22 mouse cellular contexts compared by ENCODE assay signal in the genomic region with DNA sequence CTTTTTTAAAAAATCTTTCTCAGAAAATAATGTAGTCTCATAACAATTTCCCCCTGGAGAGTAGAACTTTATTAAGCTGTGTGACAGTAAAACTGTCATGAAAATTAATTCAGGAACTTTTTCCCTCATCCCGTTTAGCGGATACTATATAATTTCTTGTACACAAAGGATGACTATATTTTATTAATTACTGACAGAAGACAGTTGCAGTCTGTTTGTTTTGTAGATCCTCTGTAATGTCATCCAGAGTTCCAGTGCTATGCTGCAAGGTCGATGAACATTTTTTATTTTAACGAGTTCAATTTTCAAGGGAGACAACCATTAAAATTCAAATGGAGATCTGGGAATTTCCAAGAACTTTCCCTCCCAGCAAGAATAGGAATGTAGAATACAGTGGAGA. TPM values are rescaled to one million over a fixed set of nuclear protein-coding genes. Genes with fewer than 3 reads are reported as not detected.
DNase-seq lines count a peak whose midpoint lies in the region; ATAC-seq and TF ChIP-seq lines count a peak whose summit lies in the region.
"Had no signal": no experiment of that assay in that cellular context is flagged by ENCODE, and none has a peak within 500 bp of the region (broad histone marks: within the 10 kb centered on the region; RNA-seq: fewer than 3 reads in every experiment).

No protein-coding gene starts in this region.

- 0 out of 2 replicates have a peak, but pooled peaks cover 2% of the 10 kb centered on the region for H3K4me1 ChIP-seq in kidney, embryonic 15.5 days
- no peaks in the 10 kb centered on the region for H3K4me1 ChIP-seq in kidney, adult 2 months (ENCODE audit: control insufficient read depth, insufficient read depth, low read length)
- H3K4me1 ChIP-seq in kidney, embryonic 16.5 days (ENCODE audit: insufficient read depth, low read length) = no peaks in the 10 kb centered on the region
- 0 out of 2 replicates have a peak, but pooled peaks cover 3% of the 10 kb centered on the region for H3K4me1 ChIP-seq in kidney, postnatal 0 days (replicated peaks; ENCODE audit: insufficient read depth, low read length)

- WGBS in kidney, embryonic 15.5 days = 53% methylated on average over 4 of the region's 4 CpGs
- 64% methylated on average over 4 of the region's 4 CpGs for WGBS in kidney, adult 2 months
- 57% methylated on average over 4 of the region's 4 CpGs for WGBS in kidney, embryonic 16.5 days
- WGBS in kidney, postnatal 0 days = 47% methylated on average over 4 of the region's 4 CpGs

- H3K36me3 ChIP-seq in kidney, embryonic 15.5 days = no peaks in the 10 kb centered on the region
- no peaks in the 10 kb centered on the region for H3K36me3 ChIP-seq in kidney, adult 2 months (ENCODE audit: control insufficient read depth, insufficient read depth, low read length)
- H3K36me3 ChIP-seq in kidney, embryonic 16.5 days (ENCODE audit: insufficient read depth, low read length) = no peaks in the 10 kb centered on the region
- no peaks in the 10 kb centered on the region for H3K36me3 ChIP-seq in kidney, postnatal 0 days (ENCODE audit: insufficient read depth, low read length)
- H3K36me3 ChIP-seq: G1E had no signal

- no peaks in the 10 kb centered on the region for H3K27me3 ChIP-seq in kidney, embryonic 15.5 days
- H3K27me3 ChIP-seq in kidney, adult 2 months (replicated peaks; ENCODE audit: control insufficient read depth, insufficient read depth, low read length) = no peaks in the 10 kb centered on the region
- H3K27me3 ChIP-seq in kidney, embryonic 16.5 days (ENCODE audit: insufficient read depth, low read length) = no peaks in the 10 kb centered on the region
- no peaks in the 10 kb centered on the region for H3K27me3 ChIP-seq in kidney, postnatal 0 days (ENCODE audit: insufficient read depth, low read length)
- H3K27me3 ChIP-seq: CH12.LX had no signal

- peak; percentile 56; the same call in 1 of the 2 replicates for ATAC-seq in kidney, embryonic 15.5 days (replicated peaks; ENCODE audit: low FRiP score)
- peak; percentile 71; the same call in 1 of the 2 replicates for ATAC-seq in kidney, embryonic 16.5 days (ENCODE audit: low FRiP score, low TSS enrichment)
- ATAC-seq in kidney, postnatal 0 days (replicated peaks; ENCODE audit: low FRiP score, low read depth) = peak; percentile 52; the same call in 1 of the 2 replicates
- ATAC-seq: activated CD4-positive, CD25-positive, alpha-beta regulatory T cell, adult 4 months; CD4-positive, CD25-positive, alpha-beta regulatory T cell, adult 4 months; Patski had no signal

- no peaks in the 10 kb centered on the region for H3K9me3 ChIP-seq in kidney, embryonic 15.5 days (replicated peaks)
- no peaks in the 10 kb centered on the region for H3K9me3 ChIP-seq in kidney, embryonic 16.5 days (ENCODE audit: low read length)
- H3K9me3 ChIP-seq in kidney, postnatal 0 days (replicated peaks; ENCODE audit: low read length) = no peaks in the 10 kb centered on the region
- H3K9me3 ChIP-seq: G1E had no signal

- no peak overlapping the region for H3K4me2 ChIP-seq in kidney, embryonic 15.5 days
- no peak overlapping the region for H3K4me2 ChIP-seq in kidney, embryonic 16.5 days (replicated peaks; ENCODE audit: low read depth, low read length)
- no peak overlapping the region for H3K4me2 ChIP-seq in kidney, postnatal 0 days (ENCODE audit: low read length)

- no peak for TF ChIP-seq POLR2A in kidney, adult 2 months (IDR thresholded peaks at IDR 0.05; ENCODE audit: low read depth, low read length)

- no peak for TF ChIP-seq CTCF in kidney, adult 2 months (conservative IDR thresholded peaks at IDR 0.05; ENCODE audit: insufficient read depth, insufficient read length, low read depth, low read length)
- no peak for TF ChIP-seq CTCF in kidney, postnatal 0 days (IDR thresholded peaks at IDR 0.05; ENCODE audit: low read depth)

- DNase-seq in kidney, adult 2 months = no peak
- DNase-seq in kidney, postnatal 10 days = no peak
- peak; percentile 81 for DNase-seq in kidney, postnatal 0 days (ENCODE audit: low spot score)
- no peak for DNase-seq in kidney, postnatal 4 days
- DNase-seq: adrenal gland, adult 2 months; adrenal gland, adult 8-10 months; adrenal gland, postnatal 10 days; adrenal gland, postnatal 14 days; adrenal gland, postnatal 25 days; adrenal gland, postnatal 36 days; B cell, adult 2 months; cerebellum, adult 11 months; cerebellum, adult 11-12 months; cerebellum, adult 18-20 months had no signal

- no peak overlapping the region for H3K27ac ChIP-seq in kidney, embryonic 15.5 days
- no peak overlapping the region for H3K27ac ChIP-seq in kidney, adult 2 months (ENCODE audit: insufficient read depth, low read depth, low read length)
- no peak overlapping the region for H3K27ac ChIP-seq in kidney, embryonic 16.5 days (ENCODE audit: low read length)
- no peak overlapping the region for H3K27ac ChIP-seq in kidney, postnatal 0 days

- no peak overlapping the region for H3K9ac ChIP-seq in kidney, embryonic 15.5 days
- H3K9ac ChIP-seq in kidney, embryonic 16.5 days (replicated peaks; ENCODE audit: low read length) = no peak overlapping the region
- H3K9ac ChIP-seq in kidney, postnatal 0 days (ENCODE audit: low read depth, low read length) = no peak overlapping the region

- H3K4me3 ChIP-seq in kidney, embryonic 15.5 days (replicated peaks) = no peak overlapping the region
- no peak overlapping the region for H3K4me3 ChIP-seq in kidney, adult 2 months (ENCODE audit: insufficient read depth, low read depth, low read length)
- no peak overlapping the region for H3K4me3 ChIP-seq in kidney, embryonic 16.5 days (ENCODE audit: low read length)
- H3K4me3 ChIP-seq in kidney, postnatal 0 days (replicated peaks; ENCODE audit: low read depth, low read length) = no peak overlapping the region

RNA-seq across cellular contexts. Expression of a gene that starts 33.6 kb away (rescaled TPM):
- 0.27 and 0.48 TPM in 2 replicates for polyA plus RNA-seq in kidney, embryonic 15.5 days (2015; fragmentation: Nextera tagmentation; extraction: Ambion mirVana)
- 0.05 TPM in 1 of 2 replicates, not detected in the other for polyA plus RNA-seq in kidney, adult 2 months (2012; rRNA removed)
- polyA plus RNA-seq in kidney, embryonic 16.5 days (2015; fragmentation: Nextera tagmentation; extraction: Ambion mirVana) = 0.55 and 0.66 TPM in 2 replicates
- 1.1 and 1.2 TPM in 2 replicates for polyA plus RNA-seq in kidney, postnatal 0 days (2015; fragmentation: Nextera tagmentation; extraction: Ambion mirVana)
- polyA plus RNA-seq: activated CD4-positive, CD25-positive, alpha-beta regulatory T cell, adult 4 months; C2C12; CD4-positive, CD25-positive, alpha-beta regulatory T cell, adult 4 months; G1E; Patski had no signal

RNA-seq across cellular contexts. Expression of a gene that starts 57.8 kb away (rescaled TPM):
- polyA plus RNA-seq in kidney, embryonic 15.5 days (2015; fragmentation: Nextera tagmentation; extraction: Ambion mirVana) = 0.48 and 0.87 TPM in 2 replicates
- 0.05 and 0.10 TPM in 2 replicates for polyA plus RNA-seq in kidney, adult 2 months (2012; rRNA removed)
- 0.36 and 0.61 TPM in 2 replicates for polyA plus RNA-seq in kidney, embryonic 16.5 days (2015; fragmentation: Nextera tagmentation; extraction: Ambion mirVana)
- 1.3 and 1.6 TPM in 2 replicates for polyA plus RNA-seq in kidney, postnatal 0 days (2015; fragmentation: Nextera tagmentation; extraction: Ambion mirVana)
- polyA plus RNA-seq: activated CD4-positive, CD25-positive, alpha-beta regulatory T cell, adult 4 months; C2C12; CD4-positive, CD25-positive, alpha-beta regulatory T cell, adult 4 months; G1E; Patski had no signal
